ENCODE assay signal across 20 mouse cellular contexts in the genomic region with DNA sequence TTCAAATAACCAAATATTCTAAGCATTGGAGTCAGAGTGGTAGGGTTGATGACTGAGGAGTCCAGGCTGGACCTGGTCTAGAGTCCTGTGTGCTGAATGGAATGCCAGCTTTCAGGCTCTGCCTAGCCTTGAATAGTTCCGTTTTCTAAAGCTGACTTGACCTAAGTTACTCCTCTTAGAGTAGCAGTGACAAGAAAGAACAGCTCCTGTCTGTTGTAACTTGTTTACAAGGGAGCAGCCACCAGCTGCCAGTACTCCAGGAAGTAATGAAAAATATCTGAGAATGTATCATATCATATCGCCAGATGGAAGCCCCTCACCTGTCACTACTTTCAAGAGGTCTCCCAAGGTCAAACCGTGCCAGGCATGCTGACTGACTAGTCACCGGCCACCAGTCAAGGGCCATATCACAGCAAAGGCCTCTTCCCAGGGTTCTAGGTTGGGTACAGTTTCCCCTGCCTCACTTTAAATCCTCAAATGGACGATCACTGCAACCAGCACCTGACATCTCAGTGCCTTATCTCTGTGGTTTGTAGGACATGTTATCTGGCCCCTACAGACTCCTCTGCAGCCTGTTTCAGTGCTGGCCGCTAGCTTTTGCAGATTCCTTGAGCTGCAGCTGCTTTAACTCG. TPM values are rescaled to one million over a fixed set of nuclear protein-coding genes. Genes with fewer than 3 reads are reported as not detected.
DNase-seq lines count a peak whose midpoint lies in the region; ATAC-seq lines count a peak whose summit lies in the region.
"Had no signal": no experiment of that assay in that cellular context is flagged by ENCODE, and none has a peak within 500 bp of the region (broad histone marks: within the 10 kb centered on the region; RNA-seq: fewer than 3 reads in every experiment).

No protein-coding gene starts in this region.

- no peak overlapping the region for H3K4me2 ChIP-seq in intestine, embryonic 15.5 days (replicated peaks)
- H3K4me2 ChIP-seq in intestine, embryonic 16.5 days (ENCODE audit: low read depth, low read length) = no peak overlapping the region
- H3K4me2 ChIP-seq in liver, embryonic 13.5 days = peak overlapping the region; percentile 37
- H3K4me2 ChIP-seq: heart, embryonic 13.5 days; hindbrain, embryonic 14.5 days; limb, embryonic 15.5 days had no signal

- no peak overlapping the region for H3K4me3 ChIP-seq in intestine, embryonic 15.5 days (replicated peaks)
- no peak overlapping the region for H3K4me3 ChIP-seq in intestine, embryonic 16.5 days (ENCODE audit: low read length)
- H3K4me3 ChIP-seq in liver, embryonic 13.5 days (replicated peaks) = no peak overlapping the region
- H3K4me3 ChIP-seq: heart, embryonic 13.5 days; limb, embryonic 15.5 days had no signal

- H3K4me1 ChIP-seq in intestine, embryonic 15.5 days (replicated peaks) = no peaks in the 10 kb centered on the region
- peaks cover 3% of the 10 kb centered on the region; the same call in 1 of the 2 replicates for H3K4me1 ChIP-seq in intestine, embryonic 16.5 days (ENCODE audit: control insufficient read depth, insufficient read depth, low read length)
- peaks cover 68% of the 10 kb centered on the region for H3K4me1 ChIP-seq in liver, embryonic 13.5 days (replicated peaks)
- H3K4me1 ChIP-seq: limb, embryonic 15.5 days had no signal

- H3K27me3 ChIP-seq in intestine, embryonic 15.5 days (replicated peaks) = no peaks in the 10 kb centered on the region
- H3K27me3 ChIP-seq in intestine, embryonic 16.5 days (replicated peaks; ENCODE audit: control insufficient read depth, insufficient read depth, low read length) = no peaks in the 10 kb centered on the region
- H3K27me3 ChIP-seq in liver, embryonic 13.5 days = no peaks in the 10 kb centered on the region
- H3K27me3 ChIP-seq: heart, embryonic 13.5 days; limb, embryonic 15.5 days had no signal

- ATAC-seq in intestine, embryonic 15.5 days = 0 out of 2 replicates have a peak, but pooled peaks have one; percentile 22
- ATAC-seq in intestine, embryonic 16.5 days = no peak
- peak; percentile 66; the same call in 1 of the 2 replicates for ATAC-seq in liver, embryonic 13.5 days (ENCODE audit: low read depth)
- ATAC-seq: forebrain, postnatal 0 days; midbrain, embryonic 16.5 days had no signal

- WGBS in intestine, embryonic 15.5 days = 65% methylated on average over 7 of the region's 7 CpGs
- WGBS in intestine, embryonic 16.5 days = 68% methylated on average over 7 of the region's 7 CpGs
- WGBS in liver, embryonic 13.5 days (ENCODE audit: insufficient replicate concordance) = 15% methylated on average over 7 of the region's 7 CpGs

- DNase-seq in c-Kit-positive CD71-positive TER-119-positive erythroid progenitor cells, embryonic 14.5 days (ENCODE audit: low spot score) = peak; percentile 41
- peak; percentile 32 for DNase-seq in liver, embryonic 13.5 days
- DNase-seq in thymus, postnatal 14 days = peak; percentile 50
- DNase-seq in adrenal gland, adult 8-10 months = no peak
- no peak for DNase-seq in Muller cell, postnatal 12 days (ENCODE audit: inconsistent ontology term)
- no peak for DNase-seq in gastrocnemius, adult 8-10 months (ENCODE audit: low spot score in 2 of 2)
- DNase-seq: adrenal gland, postnatal 10 days; cerebellum, postnatal 10 days; forebrain, postnatal 0 days; gastrocnemius, postnatal 25 days; kidney, adult 18-20 months; kidney, postnatal 36 days; right cerebral cortex, postnatal 14 days had no signal

- H3K36me3 ChIP-seq in intestine, embryonic 15.5 days = no peaks in the 10 kb centered on the region
- H3K36me3 ChIP-seq in intestine, embryonic 16.5 days (ENCODE audit: control insufficient read depth, insufficient read depth, low read length) = no peaks in the 10 kb centered on the region
- no peaks in the 10 kb centered on the region for H3K36me3 ChIP-seq in liver, embryonic 13.5 days
- H3K36me3 ChIP-seq: heart, embryonic 13.5 days; limb, embryonic 15.5 days had no signal

- H3K9me3 ChIP-seq in intestine, embryonic 15.5 days = no peaks in the 10 kb centered on the region
- no peaks in the 10 kb centered on the region for H3K9me3 ChIP-seq in intestine, embryonic 16.5 days (ENCODE audit: control insufficient read depth, low read length)
- no peaks in the 10 kb centered on the region for H3K9me3 ChIP-seq in liver, embryonic 13.5 days (replicated peaks)
- H3K9me3 ChIP-seq: heart, embryonic 13.5 days; limb, embryonic 15.5 days had no signal

- no peak overlapping the region for H3K9ac ChIP-seq in intestine, embryonic 15.5 days
- H3K9ac ChIP-seq in intestine, embryonic 16.5 days (ENCODE audit: low read depth, low read length) = no peak overlapping the region
- H3K9ac ChIP-seq in liver, embryonic 13.5 days = no peak overlapping the region
- H3K9ac ChIP-seq: forebrain, postnatal 0 days; heart, embryonic 13.5 days; hindbrain, embryonic 14.5 days; limb, embryonic 15.5 days had no signal

- H3K27ac ChIP-seq in intestine, embryonic 15.5 days = no peak overlapping the region
- no peak overlapping the region for H3K27ac ChIP-seq in intestine, embryonic 16.5 days (ENCODE audit: low read length)
- H3K27ac ChIP-seq in liver, embryonic 13.5 days = no peak overlapping the region
- H3K27ac ChIP-seq: heart, embryonic 13.5 days; hindbrain, embryonic 14.5 days; limb, embryonic 15.5 days; macrophage had no signal

RNA-seq across cellular contexts. Expression of gene B3gnt2, which starts 51.2 kb away (rescaled TPM):
- 8.8 and 11.9 TPM in 2 replicates for polyA plus RNA-seq in intestine, embryonic 15.5 days (2015; fragmentation: Nextera tagmentation; extraction: Ambion mirVana)
- polyA plus RNA-seq in intestine, embryonic 16.5 days (2015; fragmentation: Nextera tagmentation; extraction: Ambion mirVana) = 11.8 and 11.9 TPM in 2 replicates
- polyA plus RNA-seq in liver, embryonic 13.5 days (2015; fragmentation: Nextera tagmentation; extraction: Ambion mirVana) = 4.8 TPM in 2 replicates
- 100 to 1,000 TPM in 1 of 4 experiments, 10 to 100 TPM in 3; 55.0 to 101 (median 68.4) TPM for total RNA-seq in adrenal gland, adult 8-10 months (2022)
- total RNA-seq in gastrocnemius, adult 8-10 months (2022) = 1 to 10 TPM; 1.0 to 1.7 (median 1.2) TPM

Comparison
In these comparisons a context has a peak if more than half of its experiments do, and no peak if none do; other contexts are left out.
1. DNase-seq: peak in c-Kit-positive CD71-positive TER-119-positive erythroid progenitor cells, embryonic 14.5 days (single experiment), liver, embryonic 13.5 days (single experiment) and thymus, postnatal 14 days (single experiment); none in adrenal gland, adult 8-10 months (single experiment), Muller cell, postnatal 12 days (single experiment) and gastrocnemius, adult 8-10 months (0 of 2).